Mouse (Mus musculus): ENCODE measurements at regions not wholly inside any gene's neighbourhood (a gene's known extent, or its start where the extent isn't known, plus 50 kb on each side); places are given as distances from the start of the nearest gene placed in this dataset.
"Not testable (repeated sequence)": the region's sequence is repeated elsewhere in the genome, so short reads cannot be mapped to it uniquely, and the experiment has no call there.

- Histone ChIP-seq H3K4me2 (no peak overlapping the region), H3K9me3 (replicated peaks) (no peaks in the 10 kb centered on the region), H3K4me3 (replicated peaks) (no peak overlapping the region), H3K9ac (replicated peaks) (no peak overlapping the region), H3K27me3 (replicated peaks) (no peaks in the 10 kb centered on the region), H3K4me1 (no peaks in the 10 kb centered on the region), H3K36me3 (no peaks in the 10 kb centered on the region), H3K27ac (replicated peaks) (no peak overlapping the region)
- 70% methylated on average over 6 of the region's 6 CpGs for WGBS
- no peak; the same call in 1 of the 2 replicates for ATAC-seq (ENCODE audit: low FRiP score)
These were observed 160.1 kb upstream of the G2e3 start for GRCm38 (mm10) chr12:51187726-51188125.

DNA sequence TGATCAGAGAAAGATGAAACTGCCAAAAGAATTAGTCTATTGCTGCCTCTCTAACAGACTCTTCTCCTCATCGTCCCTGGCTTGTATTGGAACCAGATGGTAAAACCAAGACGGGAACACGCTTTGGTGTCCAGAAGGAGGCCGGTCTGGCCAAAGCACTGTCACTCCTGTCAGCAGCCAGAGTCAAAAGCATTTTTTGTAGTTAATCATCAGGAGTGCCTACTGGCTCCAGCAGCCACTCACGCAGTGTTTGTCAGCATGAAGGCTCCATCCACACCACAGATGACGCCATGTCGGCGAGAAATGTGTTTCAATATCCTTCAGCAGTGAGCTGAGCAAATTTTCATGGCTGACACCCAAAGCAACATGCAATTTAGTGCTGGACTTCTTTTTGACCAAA, 162.1 kb upstream of the G2e3 start:
- Histone ChIP-seq H3K4me1 (no peaks in the 10 kb centered on the region), H3K27ac (replicated peaks) (no peak overlapping the region), H3K27me3 (replicated peaks) (no peaks in the 10 kb centered on the region), H3K9me3 (replicated peaks) (no peaks in the 10 kb centered on the region), H3K4me2 (no peak overlapping the region), H3K4me3 (replicated peaks) (no peak overlapping the region), H3K9ac (replicated peaks) (no peak overlapping the region), H3K36me3 (no peaks in the 10 kb centered on the region)
- WGBS = 87% methylated on average over 8 of the region's 8 CpGs
- no peak for ATAC-seq (ENCODE audit: low FRiP score)

DNA sequence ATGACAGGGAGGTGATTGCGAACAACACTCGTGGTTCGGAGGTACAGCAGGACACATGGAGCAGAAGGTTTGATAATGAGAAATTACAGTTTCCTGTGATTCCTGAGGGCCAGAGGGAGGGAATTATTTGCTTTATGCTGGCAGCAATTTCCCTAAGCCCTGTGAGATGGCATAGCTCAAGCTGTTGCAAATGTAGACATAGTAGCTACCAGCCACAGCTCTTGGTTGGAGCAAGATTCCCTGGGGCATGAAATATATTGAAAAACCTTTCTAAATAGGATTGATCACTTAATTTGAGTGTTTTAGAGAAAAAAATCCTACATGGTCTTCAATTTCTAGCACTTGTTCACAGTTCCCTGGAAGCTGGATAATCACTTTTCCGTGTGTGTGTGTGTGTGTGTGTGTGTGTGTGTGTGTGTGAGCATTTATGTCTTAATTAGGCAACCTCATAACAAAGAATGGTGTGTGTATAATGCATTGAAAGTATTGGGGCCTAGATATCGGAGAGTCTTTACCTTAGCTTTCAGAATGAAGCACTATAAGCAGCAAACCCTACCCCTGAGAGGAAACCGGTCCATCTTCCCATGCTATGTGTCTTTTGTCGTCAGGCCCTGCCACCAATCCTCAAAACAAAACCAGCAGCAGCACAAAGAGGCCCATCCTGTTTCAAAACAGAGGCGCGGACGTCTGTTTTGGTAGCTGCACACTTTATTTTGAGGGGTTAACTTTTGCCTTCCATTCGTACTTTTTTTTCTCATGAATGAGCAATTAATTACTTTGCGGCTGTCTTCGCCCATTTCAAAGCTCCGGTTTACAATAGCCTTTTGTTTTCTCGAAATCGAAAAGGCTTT, 172.7 kb upstream of the G2e3 start:
- 21% methylated on average over 16 of the region's 16 CpGs for WGBS
- ATAC-seq (ENCODE audit: low FRiP score) = no peak

DNA sequence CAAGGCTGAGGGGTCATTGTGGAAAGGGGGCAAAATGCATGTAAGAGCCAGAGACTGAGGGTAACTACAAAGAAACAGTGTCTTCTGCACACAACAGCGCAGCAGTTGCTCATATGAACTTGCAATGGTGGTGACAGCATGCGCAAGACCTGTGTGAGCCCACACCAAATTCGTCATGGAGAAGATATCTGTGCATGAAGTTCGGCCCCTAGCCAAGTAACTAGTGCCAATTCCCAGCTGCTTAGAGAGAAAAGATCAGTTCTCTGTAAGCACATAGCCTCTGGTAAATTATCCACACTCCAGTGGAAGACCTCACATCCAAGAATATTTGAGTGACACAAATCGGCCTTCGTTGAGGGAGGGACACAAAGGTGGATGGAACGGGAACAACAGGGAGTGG, 182.7 kb upstream of the G2e3 start:
- Histone ChIP-seq H3K27ac (replicated peaks) (no peak overlapping the region), H3K4me2 (no peak overlapping the region), H3K9ac (replicated peaks) (no peak overlapping the region), H3K4me3 (replicated peaks) (no peak overlapping the region), H3K36me3 (no peaks in the 10 kb centered on the region), H3K9me3 (replicated peaks) (no peaks in the 10 kb centered on the region; the same call in 1 of the 2 replicates), H3K4me1 (no peaks in the 10 kb centered on the region), H3K27me3 (replicated peaks) (no peaks in the 10 kb centered on the region)
- 90% methylated on average over 7 of the region's 7 CpGs for WGBS
- ATAC-seq (ENCODE audit: low FRiP score) = no peak

More for the DNA sequence above, 172.7 kb upstream of the G2e3 start:
- H3K27ac ChIP-seq (replicated peaks) = no peak overlapping the region
- H3K9ac ChIP-seq (replicated peaks) = no peak overlapping the region
- H3K4me1 ChIP-seq = peaks cover 9% of the 10 kb centered on the region
- H3K4me3 ChIP-seq (replicated peaks) = no peak overlapping the region
- H3K4me2 ChIP-seq = peak overlapping the region; percentile 38
- no peaks in the 10 kb centered on the region for H3K27me3 ChIP-seq (replicated peaks)
- no peaks in the 10 kb centered on the region for H3K36me3 ChIP-seq
- no peaks in the 10 kb centered on the region for H3K9me3 ChIP-seq (replicated peaks)

GRCm38 (mm10) chr12:51160995-51161394, 186.9 kb upstream of the G2e3 start:
- ATAC-seq (ENCODE audit: low FRiP score) = no peak
- no peak overlapping the region for H3K4me3 ChIP-seq (replicated peaks)
- 83% methylated on average over 1 of the region's 1 CpGs for WGBS

GRCm38 (mm10) chr12:51160122-51160521, 187.7 kb upstream of the G2e3 start:
- Histone ChIP-seq H3K9ac (replicated peaks) (no peak overlapping the region), H3K4me1 (no peaks in the 10 kb centered on the region)
- 52% methylated on average over 1 of the region's 1 CpGs for WGBS

More at GRCm38 (mm10) chr12:51160995-51161394, 186.9 kb upstream of the G2e3 start:
- H3K36me3 ChIP-seq = no peaks in the 10 kb centered on the region
- no peak overlapping the region for H3K27ac ChIP-seq (replicated peaks)
- no peak overlapping the region for H3K4me2 ChIP-seq
- no peaks in the 10 kb centered on the region for H3K4me1 ChIP-seq
- H3K9ac ChIP-seq (replicated peaks) = no peak overlapping the region
- H3K27me3 ChIP-seq (replicated peaks) = no peaks in the 10 kb centered on the region
- no peaks in the 10 kb centered on the region; the same call in 1 of the 2 replicates for H3K9me3 ChIP-seq (replicated peaks)

DNA sequence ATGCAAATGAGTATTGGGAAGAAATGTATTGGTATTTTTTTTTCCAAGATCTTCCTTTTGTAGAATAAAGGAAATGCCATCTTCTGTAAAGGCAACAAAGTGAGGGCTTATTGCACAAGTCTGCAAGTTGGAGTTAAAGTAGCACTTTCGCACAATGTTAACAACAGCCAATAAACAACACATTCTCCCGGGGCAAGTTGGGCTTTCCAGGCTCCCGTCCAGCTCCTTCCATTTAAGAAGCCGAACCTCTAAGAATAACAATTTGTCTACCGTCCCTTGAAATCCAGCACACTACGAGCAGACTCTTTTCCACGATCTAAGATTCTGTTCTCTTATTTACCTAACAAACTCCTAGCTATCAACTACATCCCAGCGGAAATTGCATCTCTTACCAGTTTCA, 199.9 kb upstream of the G2e3 start:
- no peak for ATAC-seq (ENCODE audit: low FRiP score)
- H3K36me3 ChIP-seq = no peaks in the 10 kb centered on the region
- H3K27me3 ChIP-seq (replicated peaks) = no peaks in the 10 kb centered on the region
- no peak overlapping the region for H3K9ac ChIP-seq (replicated peaks)
- H3K27ac ChIP-seq (replicated peaks) = no peak overlapping the region
- no peak overlapping the region for H3K4me2 ChIP-seq
- H3K4me1 ChIP-seq = no peaks in the 10 kb centered on the region
- no peak overlapping the region for H3K4me3 ChIP-seq (replicated peaks)
- H3K9me3 ChIP-seq (replicated peaks) = no peaks in the 10 kb centered on the region
- WGBS = 72% methylated on average over 8 of the region's 8 CpGs

More at GRCm38 (mm10) chr12:51160122-51160521, 187.7 kb upstream of the G2e3 start:
- no peak overlapping the region for H3K4me3 ChIP-seq (replicated peaks)
- H3K9me3 ChIP-seq (replicated peaks) = no peaks in the 10 kb centered on the region; the same call in 1 of the 2 replicates
- no peak for ATAC-seq (ENCODE audit: low FRiP score)
- no peak overlapping the region for H3K4me2 ChIP-seq
- H3K27me3 ChIP-seq (replicated peaks) = no peaks in the 10 kb centered on the region
- no peaks in the 10 kb centered on the region for H3K36me3 ChIP-seq
- H3K27ac ChIP-seq (replicated peaks) = no peak overlapping the region

- H3K4me2 ChIP-seq = no peak overlapping the region
- no peaks in the 10 kb centered on the region for H3K36me3 ChIP-seq
- no peaks in the 10 kb centered on the region for H3K9me3 ChIP-seq (replicated peaks)
- no peaks in the 10 kb centered on the region for H3K27me3 ChIP-seq (replicated peaks)
- no peak overlapping the region for H3K27ac ChIP-seq (replicated peaks)
- H3K4me3 ChIP-seq (replicated peaks) = no peak overlapping the region
- H3K4me1 ChIP-seq = no peaks in the 10 kb centered on the region
- no peak overlapping the region for H3K9ac ChIP-seq (replicated peaks)
- no peak for ATAC-seq (ENCODE audit: low FRiP score)
These were observed 204.0 kb upstream of the G2e3 start for GRCm38 (mm10) chr12:51143840-51144239.

- WGBS = 58% methylated on average over 3 of the region's 3 CpGs
- no peaks in the 10 kb centered on the region for H3K4me1 ChIP-seq
- H3K27ac ChIP-seq (replicated peaks) = no peak overlapping the region
- H3K27me3 ChIP-seq (replicated peaks) = no peaks in the 10 kb centered on the region
- no peak for ATAC-seq (ENCODE audit: low FRiP score)
- no peak overlapping the region for H3K9ac ChIP-seq (replicated peaks)
- no peak overlapping the region for H3K4me2 ChIP-seq
- no peak overlapping the region for H3K4me3 ChIP-seq (replicated peaks)
- H3K9me3 ChIP-seq (replicated peaks) = no peaks in the 10 kb centered on the region
- H3K36me3 ChIP-seq = no peaks in the 10 kb centered on the region
These were observed 204.7 kb upstream of the G2e3 start for GRCm38 (mm10) chr12:51143196-51143595.

DNA sequence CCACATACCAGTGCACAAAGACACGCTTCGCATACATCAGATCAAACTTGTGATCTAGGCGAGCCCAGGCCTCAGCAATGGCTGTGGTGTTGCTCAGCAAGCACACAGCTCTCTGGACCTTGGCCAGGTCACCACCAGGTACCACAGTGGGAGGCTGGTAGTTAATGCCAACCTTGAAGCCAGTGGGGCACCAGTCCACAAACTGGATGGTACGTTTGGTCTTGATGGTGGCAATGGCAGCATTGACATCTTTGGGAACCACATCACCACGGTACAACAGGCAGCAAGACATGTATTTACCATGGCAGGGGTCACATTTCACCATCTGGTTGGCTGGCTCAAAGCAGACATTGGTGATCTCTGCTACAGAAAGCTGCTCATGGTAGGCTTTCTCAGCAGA, 214.2 kb upstream of the G2e3 start:
- not testable (repeated sequence) for H3K4me2 ChIP-seq; H3K27ac ChIP-seq (replicated peaks); H3K27me3 ChIP-seq (replicated peaks); H3K9ac ChIP-seq (replicated peaks); H3K9me3 ChIP-seq (replicated peaks); ATAC-seq (ENCODE audit: low FRiP score); H3K36me3 ChIP-seq; H3K4me3 ChIP-seq (replicated peaks); H3K4me1 ChIP-seq
- 91% methylated on average over 5 of the region's 5 CpGs for WGBS

DNA sequence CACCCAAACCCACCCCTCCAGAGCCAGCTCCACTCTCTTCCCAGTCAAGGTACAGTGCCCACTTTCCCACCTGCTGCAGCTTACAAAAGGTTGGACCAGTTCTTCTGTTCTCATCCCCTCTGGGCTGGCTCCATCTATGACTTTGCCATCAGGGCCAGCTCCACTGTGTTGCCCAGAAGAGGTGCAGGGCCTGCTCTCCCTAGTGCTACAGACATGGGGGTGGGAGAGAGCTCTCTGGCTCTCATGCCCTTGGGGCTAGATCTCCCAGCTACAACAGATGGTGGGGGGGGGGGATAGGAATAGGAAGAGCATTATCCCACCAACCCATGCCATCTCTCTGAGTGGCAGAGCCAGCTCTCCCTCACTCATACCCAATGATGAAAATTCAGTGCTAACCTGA, 219.6 kb upstream of the G2e3 start:
- no peaks in the 10 kb centered on the region for H3K4me1 ChIP-seq
- no peak overlapping the region for H3K9ac ChIP-seq (replicated peaks)
- no peaks in the 10 kb centered on the region for H3K27me3 ChIP-seq (replicated peaks)
- no peaks in the 10 kb centered on the region for H3K36me3 ChIP-seq
- no peak for ATAC-seq (ENCODE audit: low FRiP score)
- no peaks in the 10 kb centered on the region for H3K9me3 ChIP-seq (replicated peaks)
- H3K4me3 ChIP-seq (replicated peaks) = no peak overlapping the region
- no peak overlapping the region for H3K4me2 ChIP-seq
- H3K27ac ChIP-seq (replicated peaks) = no peak overlapping the region

- peak overlapping the region; percentile 17; the same call in 1 of the 2 replicates for H3K4me2 ChIP-seq
- no peak overlapping the region for H3K4me3 ChIP-seq (replicated peaks)
- H3K9me3 ChIP-seq (replicated peaks) = no peaks in the 10 kb centered on the region
- H3K4me1 ChIP-seq = no peaks in the 10 kb centered on the region
- 81% methylated on average over 10 of the region's 10 CpGs for WGBS
- H3K27me3 ChIP-seq (replicated peaks) = no peaks in the 10 kb centered on the region
- H3K9ac ChIP-seq (replicated peaks) = no peak overlapping the region
- ATAC-seq (ENCODE audit: low FRiP score) = no peak
- no peaks in the 10 kb centered on the region for H3K36me3 ChIP-seq
- peak overlapping the region; percentile 60 for H3K27ac ChIP-seq (replicated peaks)
These were observed 229.1 kb upstream of the G2e3 start for GRCm38 (mm10) chr12:51118781-51119180.

Measured in neural tube, embryonic 15.5 days (tissue).